Mouse (Mus musculus): ENCODE measurements around the gene Znrd1. TPM values are rescaled to one million over a fixed set of nuclear protein-coding genes. Genes with fewer than 3 reads are reported as not detected.

Gene Znrd1
- 10 to 100 TPM; 84.9 to 90.5 TPM for polyA plus RNA-seq (2017; shearing (Covaris generic))

GRCm38 (mm10) chr17:36957999-36958743 is at the start of gene Znrd1, which contains the start of gene Znrd1as:
Gene Znrd1, minus strand, starts transcription at chr17:36958559.
Gene Znrd1as, plus strand, starts transcription at chr17:36958592.

GRCm38 (mm10) chr17:37000863-37001262 is 42.5 kb upstream of the Znrd1 start, which contains the start of gene Zfp57:
Gene Zfp57, plus strand, starts transcription at chr17:37001163.

DNA sequence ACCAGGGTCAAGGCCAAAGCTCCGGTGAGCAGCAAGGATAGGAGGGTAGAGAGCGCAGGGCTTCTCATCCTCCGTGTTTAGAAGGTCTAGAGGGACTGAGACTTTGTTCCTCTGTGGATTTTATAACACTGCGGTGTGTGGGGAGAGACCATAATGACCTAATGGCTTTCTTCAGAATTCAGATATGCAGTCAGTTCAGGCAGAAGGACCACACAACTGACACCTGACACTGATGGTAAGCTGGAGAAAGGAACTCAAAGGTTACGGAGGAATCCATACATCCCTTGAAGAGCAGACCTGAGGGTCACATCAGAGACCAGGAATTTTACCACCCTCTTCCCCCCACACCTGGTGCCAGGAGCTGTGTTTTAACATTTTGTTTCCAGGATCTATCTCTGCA is 31.1 kb upstream of the Znrd1 start, which contains the start of gene H2-M5:
Gene H2-M5, minus strand, starts transcription at position 101 of the 400 bp plus-strand sequence.

GRCm38 (mm10) chr17:36981221-36981813 is 23.0 kb upstream of the Znrd1 start, which contains the start of gene 2410137M14Rik:
Gene 2410137M14Rik, minus strand, starts transcription at chr17:36981237.

DNA sequence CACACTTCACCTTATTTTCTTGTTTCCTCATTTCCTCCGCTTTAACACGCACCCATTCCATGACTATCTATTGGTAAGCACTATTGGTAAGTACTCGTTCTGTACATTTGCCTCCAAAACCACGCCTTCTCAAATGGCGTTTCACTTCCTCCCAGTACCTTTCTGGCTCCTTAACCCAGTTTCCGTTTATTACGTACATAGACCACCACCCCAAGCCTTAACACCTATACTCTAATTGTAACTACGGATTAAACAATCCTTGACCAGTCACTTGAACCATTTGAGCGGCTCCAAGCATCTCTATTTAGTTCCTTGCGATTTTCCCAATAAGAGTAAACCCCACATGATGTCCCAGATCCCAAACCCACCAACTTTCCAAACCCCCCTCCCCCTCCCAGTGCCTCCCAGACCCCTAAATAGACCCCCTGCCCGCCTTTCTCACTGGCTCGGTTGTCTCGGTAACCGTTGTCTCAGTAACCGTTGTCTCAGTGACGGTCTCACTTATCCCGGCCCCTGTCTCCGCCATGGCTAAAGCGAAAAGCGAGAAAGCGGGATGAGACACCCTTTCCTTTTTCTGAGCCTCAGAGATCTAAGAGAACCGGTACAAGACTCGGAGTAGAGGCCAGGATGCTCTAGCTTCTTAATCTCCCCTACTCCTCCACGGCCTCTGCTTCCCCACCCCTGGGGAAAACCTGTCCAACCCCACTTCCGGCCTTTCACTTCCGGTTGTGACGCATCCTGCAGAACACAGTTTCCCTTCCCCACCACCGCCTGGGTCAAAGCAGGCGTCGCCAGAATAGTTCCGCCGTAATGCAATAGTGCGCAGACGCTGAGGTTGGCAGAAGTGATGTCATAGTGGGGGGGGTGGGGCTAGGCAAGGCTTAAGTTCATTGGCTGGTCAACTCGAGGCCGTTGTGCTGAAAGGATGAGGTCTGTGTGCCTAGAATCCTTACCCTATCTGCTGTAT is 7.1 kb downstream of the Znrd1 start, which contains the start of gene Ppp1r11:
Gene Ppp1r11, minus strand, starts transcription at position 761 of the 967 bp plus-strand sequence.

DNA sequence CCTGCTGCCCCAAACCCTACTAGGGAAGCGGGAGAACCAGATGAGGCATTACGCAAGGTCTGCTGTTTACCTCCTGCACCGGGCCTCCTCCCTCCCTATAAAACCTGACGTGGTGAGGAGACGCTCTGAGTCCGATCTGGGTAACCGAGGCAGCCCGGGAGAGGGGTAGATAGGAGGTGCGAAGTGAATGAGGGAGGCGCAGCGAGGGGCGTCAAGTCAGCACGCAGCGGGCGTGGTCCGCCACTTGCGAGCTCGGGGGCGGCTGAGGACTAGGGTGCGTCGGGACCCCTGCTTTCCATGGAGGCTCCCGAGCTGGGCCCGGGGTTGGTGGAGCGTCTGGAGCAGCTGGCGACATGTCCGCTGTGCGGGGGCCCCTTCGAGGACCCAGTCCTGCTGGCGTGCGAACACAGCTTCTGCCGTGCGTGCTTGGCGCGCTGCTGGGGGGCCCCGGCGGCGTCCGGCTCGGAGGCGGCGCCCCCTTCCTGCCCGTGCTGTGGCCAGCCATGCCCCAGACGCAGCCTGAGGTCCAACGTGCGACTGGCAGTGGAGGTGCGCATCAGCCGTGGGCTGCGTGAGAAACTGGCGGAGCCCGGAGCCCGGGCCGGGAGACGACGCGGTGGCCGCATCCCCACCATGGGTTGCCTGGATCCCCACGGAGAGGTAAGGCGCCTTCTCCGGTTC is 15.4 kb downstream of the Znrd1 start, which contains the start of gene Rnf39:
Gene Rnf39, plus strand, starts transcription at position 128 of the 681 bp plus-strand sequence.

Other genes starting within 250 kb of the Znrd1 start
- gene H2-M10.5, start 185.6 kb downstream of the Znrd1 start, polyA plus RNA-seq (2017; shearing (Covaris generic)): under 1 TPM; 0.11 to 0.29 TPM
- gene H2-M10.6, start 146.4 kb downstream of the Znrd1 start, polyA plus RNA-seq (2017; shearing (Covaris generic)): not detected
- 100 to 1,000 TPM; 137 to 139 TPM for gene Trim26, start 121.4 kb downstream of the Znrd1 start, polyA plus RNA-seq (2017; shearing (Covaris generic))
- gene Trim15, start 91.3 kb downstream of the Znrd1 start, polyA plus RNA-seq (2017; shearing (Covaris generic)): under 1 TPM; 0.17 to 0.28 TPM
- gene Trim10, start 89.0 kb downstream of the Znrd1 start, polyA plus RNA-seq (2017; shearing (Covaris generic)): under 1 TPM; 0.18 to 0.42 TPM
- not detected for gene Trim40, start 68.4 kb downstream of the Znrd1 start, polyA plus RNA-seq (2017; shearing (Covaris generic))
- gene Trim31, start 60.4 kb downstream of the Znrd1 start, polyA plus RNA-seq (2017; shearing (Covaris generic)): under 1 TPM; 0.10 to 0.45 TPM
- gene Rnf39, start 15.6 kb downstream of the Znrd1 start, polyA plus RNA-seq (2017; shearing (Covaris generic)): under 1 TPM; 0.17 to 0.95 TPM
- 100 to 1,000 TPM; 151 to 165 TPM for gene Ppp1r11, start 6.8 kb downstream of the Znrd1 start, polyA plus RNA-seq (2017; shearing (Covaris generic))
- 1 to 10 TPM; 4.4 to 5.6 TPM for gene Znrd1as, start within 50 bp of the Znrd1 start, polyA plus RNA-seq (2017; shearing (Covaris generic))
- not detected for gene 2410137M14Rik, start 22.7 kb upstream of the Znrd1 start, polyA plus RNA-seq (2017; shearing (Covaris generic))
- gene H2-M5, start 31.0 kb upstream of the Znrd1 start, polyA plus RNA-seq (2017; shearing (Covaris generic)): under 1 TPM in 1 of 2 experiments, not detected in 1; 0.70 TPM
- gene Zfp57, start 42.6 kb upstream of the Znrd1 start, polyA plus RNA-seq (2017; shearing (Covaris generic)): under 1 TPM; 0.11 to 0.60 TPM
- gene Mog, start 64.8 kb upstream of the Znrd1 start, polyA plus RNA-seq (2017; shearing (Covaris generic)): not detected
- gene Gabbr1, start 87.4 kb upstream of the Znrd1 start, polyA plus RNA-seq (2017; shearing (Covaris generic)): 10 to 100 TPM in 1 of 2 experiments, 1 to 10 TPM in 1; 8.3 to 13.7 TPM
- gene Olfr90, start 129.9 kb upstream of the Znrd1 start, polyA plus RNA-seq (2017; shearing (Covaris generic)): under 1 TPM; 0.16 to 0.42 TPM
- under 1 TPM; 0.10 to 0.13 TPM for gene Olfr91, start 139.7 kb upstream of the Znrd1 start, polyA plus RNA-seq (2017; shearing (Covaris generic))
- gene Olfr92, start 161.5 kb upstream of the Znrd1 start, polyA plus RNA-seq (2017; shearing (Covaris generic)): under 1 TPM in 1 of 2 experiments, not detected in 1; 0.13 TPM
- not detected for gene Olfr93, start 202.9 kb upstream of the Znrd1 start, polyA plus RNA-seq (2017; shearing (Covaris generic))
- gene Ubd, start 235.3 kb upstream of the Znrd1 start, polyA plus RNA-seq (2017; shearing (Covaris generic)): 1 to 10 TPM in 1 of 2 experiments, under 1 TPM in 1; 0.17 to 2.7 TPM
- not detected for gene Olfr94, start 242.4 kb upstream of the Znrd1 start, polyA plus RNA-seq (2017; shearing (Covaris generic))